Mouse (Mus musculus) heart, adult 2 months (tissue): ENCODE results near the gene Ift43.

Experiments used
- EP300 ChIP-seq: fragments of 200-500 bp; IDR thresholded peaks from 2 replicates; pipeline ENCODE4 v1.6.1; 2011; ENCODE audit warnings: low read depth, low read length, control low read depth; ENCODE audit not compliant: insufficient read depth
- POLR2A ChIP-seq: fragments of 200-500 bp; IDR thresholded peaks from 2 replicates; pipeline ENCODE4 v1.6.1; 2011; ENCODE audit warnings: mild to moderate bottlenecking, low read depth, low read length, control low read depth; ENCODE audit not compliant: insufficient read depth

- no peak for TF ChIP-seq EP300
- TF ChIP-seq POLR2A = no peak
These were observed 13.5 kb downstream of the Ift43 start for GRCm38 (mm10) chr12:86095806-86096205.
